Mouse (Mus musculus) limb, embryonic 12.5 days (tissue): ENCODE measurements at regions not wholly inside any gene's neighbourhood (a gene's known extent, or its start where the extent isn't known, plus 50 kb on each side); places are given as distances from the start of the nearest gene placed in this dataset.

Source experiments
- ATAC-seq: fragments of 200-750 bp; cut with Nextera tagmentation; 2 replicates; pipeline ENCODE4 v1.8.0; 2017; ENCODE audit warnings: low read depth, moderate TSS enrichment; ENCODE audit not compliant: insufficient number of reproducible peaks, insufficient read depth, low FRiP score, low TSS enrichment
- H3K27ac ChIP-seq: fragments of 300-500 bp; sonication (generic); 2 replicates; pipeline ENCODE4 v1.5.1; 2016; ENCODE audit warnings: mild to moderate bottlenecking, moderate library complexity
- H3K27me3 ChIP-seq: fragments of 300-500 bp; sonication (generic); 2 replicates; pipeline ENCODE4 v1.6.1; 2016; ENCODE audit warnings: mild to moderate bottlenecking, moderate library complexity
- H3K36me3 ChIP-seq: fragments of 300-500 bp; sonication (generic); 2 replicates; pipeline ENCODE4 v1.6.1; 2016; ENCODE audit warnings: mild to moderate bottlenecking, moderate library complexity
- H3K4me1 ChIP-seq: fragments of 300-500 bp; sonication (generic); replicated peaks from 2 replicates; pipeline ENCODE4 v1.6.1; 2016
- H3K4me2 ChIP-seq: fragments of 300-500 bp; sonication (generic); 2 replicates; pipeline ENCODE4 v1.6.1; 2016; ENCODE audit warnings: mild to moderate bottlenecking, moderate library complexity
- H3K4me3 ChIP-seq: fragments of 300-500 bp; sonication (generic); replicated peaks from 2 replicates; pipeline ENCODE4 v1.5.1; 2016; ENCODE audit warnings: mild to moderate bottlenecking
- H3K9ac ChIP-seq: fragments of 300-500 bp; sonication (generic); replicated peaks from 2 replicates; pipeline ENCODE4 v1.6.1; 2016; ENCODE audit warnings: mild to moderate bottlenecking, moderate library complexity
- H3K9me3 ChIP-seq: fragments of 300-500 bp; sonication (generic); 2 replicates; pipeline ENCODE4 v1.6.1; 2016; ENCODE audit warnings: mild to moderate bottlenecking, moderate library complexity
- WGBS: fragments of 180-500 bp; shearing (Covaris S2); methylation state at CpG from one replicate; pipeline ENCODE4 v1.1.7; 2016; 5-methylcytosine and 5-hydroxymethylcytosine counted together

GRCm38 (mm10) chr6:84263686-84264085 lies 255.3 kb downstream of the Dysf start:
- Histone ChIP-seq H3K9ac (no peak overlapping the region), H3K4me2 (no peak overlapping the region), H3K4me3 (no peak overlapping the region), H3K27ac (peak overlapping the region; percentile 50; the same call in 1 of the 2 replicates), H3K36me3 (no peaks in the 10 kb centered on the region), H3K9me3 (no peaks in the 10 kb centered on the region), H3K4me1 (peaks cover 25% of the 10 kb centered on the region), H3K27me3 (no peaks in the 10 kb centered on the region)
- ATAC-seq = no peak
- 51% methylated on average over 2 of the region's 2 CpGs for WGBS

DNA sequence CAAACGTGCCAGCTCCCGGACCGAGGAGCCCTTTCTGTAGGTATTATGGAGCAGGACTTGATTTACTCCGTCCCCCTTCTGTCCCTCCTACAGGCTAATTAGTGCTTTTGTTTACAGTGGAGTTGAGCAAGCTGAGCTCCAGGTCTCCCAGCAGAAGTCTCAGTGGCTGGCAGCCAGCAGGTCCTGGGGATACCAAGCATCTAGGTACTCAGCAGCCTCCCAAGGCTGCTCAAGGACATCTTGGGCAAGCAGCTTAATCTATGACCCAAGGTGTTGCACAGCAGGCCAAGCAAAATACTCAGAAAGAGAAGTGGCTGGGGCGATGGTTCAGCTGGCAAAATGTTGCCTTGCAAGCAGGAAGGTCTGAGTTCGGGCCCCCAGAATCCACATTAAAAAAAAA lies 254.4 kb downstream of the Dysf start:
- Histone ChIP-seq H3K9ac (no peak overlapping the region), H3K4me3 (no peak overlapping the region), H3K4me1 (peaks cover 25% of the 10 kb centered on the region), H3K27me3 (no peaks in the 10 kb centered on the region), H3K27ac (no peak overlapping the region), H3K9me3 (no peaks in the 10 kb centered on the region), H3K4me2 (no peak overlapping the region), H3K36me3 (no peaks in the 10 kb centered on the region)
- 39% methylated on average over 6 of the region's 6 CpGs for WGBS
- ATAC-seq = no peak

GRCm38 (mm10) chr6:84261483-84261882 lies 253.1 kb downstream of the Dysf start:
- no peak overlapping the region for H3K9ac ChIP-seq
- no peak overlapping the region for H3K27ac ChIP-seq
- H3K4me1 ChIP-seq = peaks cover 16% of the 10 kb centered on the region
- no peaks in the 10 kb centered on the region for H3K27me3 ChIP-seq
- H3K4me3 ChIP-seq = no peak overlapping the region
- no peaks in the 10 kb centered on the region for H3K36me3 ChIP-seq
- WGBS = 88% methylated on average over 3 of the region's 3 CpGs
- no peak for ATAC-seq
- no peaks in the 10 kb centered on the region for H3K9me3 ChIP-seq
- no peak overlapping the region for H3K4me2 ChIP-seq
